Mouse (Mus musculus) myocyte (in vitro differentiated cells): Measurements from ENCODE around the gene Prkg1. TPM values are rescaled to one million over a fixed set of nuclear protein-coding genes. Genes with fewer than 3 reads are reported as not detected.

ENCODE experiments used
- H3K27me3 ChIP-seq: one replicate; pipeline ENCODE4 v1.6.1; 2011; ENCODE audit not compliant: control insufficient read depth, insufficient read depth, insufficient read length
- H3K36me3 ChIP-seq: one replicate; pipeline ENCODE4 v1.6.1; 2011; ENCODE audit not compliant: control insufficient read depth, insufficient read depth
- H3K4me2 ChIP-seq: one replicate; pipeline ENCODE4 v1.6.1; 2011; ENCODE audit warnings: low read depth, control low read depth
- H3K4me3 ChIP-seq: one replicate; pipeline ENCODE4 v1.5.1; 2011; ENCODE audit warnings: mild to moderate bottlenecking, control low read depth, moderate library complexity
- H3K79me2 ChIP-seq: one replicate; pipeline ENCODE4 v1.6.1; 2011; ENCODE audit not compliant: control insufficient read depth, insufficient read depth
- H3ac ChIP-seq: one replicate; pipeline ENCODE4 v1.6.1; 2011; ENCODE audit not compliant: control insufficient read depth, insufficient read length
- CEBPB ChIP-seq: IDR thresholded peaks from 2 replicates; pipeline ENCODE4 v1.6.1; 2011; ENCODE audit warnings: mild to moderate bottlenecking, moderate library complexity; ENCODE audit not compliant: poor library complexity, insufficient read depth, severe bottlenecking
- E2F4 ChIP-seq: IDR thresholded peaks from one replicate; pipeline ENCODE4 v1.6.1; 2011; ENCODE audit warnings: mild to moderate bottlenecking, control low read depth, moderate library complexity; ENCODE audit not compliant: insufficient read depth
- MAX ChIP-seq: IDR thresholded peaks from one replicate; pipeline ENCODE4 v1.6.1; 2011; ENCODE audit warnings: low read depth, mild to moderate bottlenecking, control low read depth
- MYOD1 ChIP-seq, 3 experiments: IDR thresholded peaks; one replicate each; pipeline ENCODE4 v1.6.1; 2011; ENCODE audit warnings: control low read depth in 2 of 3, low read depth in 2 of 3, mild to moderate bottlenecking in 2 of 3, moderate library complexity in 1 of 3; ENCODE audit not compliant: insufficient read length in 2 of 3, control insufficient read depth in 1 of 3
- MYOG ChIP-seq, 3 experiments: IDR thresholded peaks; one replicate each; pipeline ENCODE4 v1.6.1; 2011; ENCODE audit warnings: control low read depth in 2 of 3, low read depth in 2 of 3, mild to moderate bottlenecking in 2 of 3; ENCODE audit not compliant: insufficient read length in 2 of 3, control insufficient read depth in 1 of 3, insufficient read depth in 1 of 3
- POLR2A ChIP-seq: IDR thresholded peaks from one replicate; pipeline ENCODE4 v1.6.1; 2011; ENCODE audit warnings: low read depth, mild to moderate bottlenecking, control low read depth, moderate library complexity; ENCODE audit not compliant: insufficient read length
- POLR2AphosphoS2 ChIP-seq: IDR thresholded peaks from one replicate; pipeline ENCODE4 v1.6.1; 2011; ENCODE audit warnings: low read depth, control low read depth; ENCODE audit not compliant: insufficient read length
- REST ChIP-seq: IDR thresholded peaks from one replicate; pipeline ENCODE4 v1.6.1; 2011; ENCODE audit warnings: mild to moderate bottlenecking, control low read depth, moderate library complexity; ENCODE audit not compliant: insufficient read depth, insufficient read length
- SRF ChIP-seq: IDR thresholded peaks from one replicate; pipeline ENCODE4 v1.6.1; 2011; ENCODE audit warnings: low read depth; ENCODE audit not compliant: control insufficient read depth, insufficient read length
- TCF12 ChIP-seq: IDR thresholded peaks from one replicate; pipeline ENCODE4 v1.6.1; 2011; ENCODE audit warnings: mild to moderate bottlenecking, control low read depth; ENCODE audit not compliant: poor library complexity, insufficient read depth, severe bottlenecking
- TCF3 ChIP-seq: IDR thresholded peaks from one replicate; pipeline ENCODE4 v1.6.1; 2011; ENCODE audit warnings: low read depth, control low read depth; ENCODE audit not compliant: insufficient read length
- USF1 ChIP-seq: IDR thresholded peaks from one replicate; pipeline ENCODE4 v1.6.1; 2011; ENCODE audit warnings: low read depth, mild to moderate bottlenecking, control low read depth, moderate library complexity
- polyA plus RNA-seq: library from polyadenylated mRNA; unstranded; fragments of >200 nt; fragmentation: generic; extraction: Trizol; gene quantifications from one replicate; pipeline ENCODE4 v1.2.1, GENCODE M21; 2012; ENCODE audit warnings: missing spikeins

The Prkg1 gene
- polyA plus RNA-seq, 1 experiment: 1.7 TPM

GRCm38 (mm10) chr19:30613150-30613865 lies 1151.5 kb downstream of the Prkg1 start:
- no peak for TF ChIP-seq TCF3
- no peak for TF ChIP-seq TCF12
- TF ChIP-seq SRF: no peak
- no peak for TF ChIP-seq MYOD1 (IDR thresholded peaks at IDR 0.05; ENCODE audit: control insufficient read depth in 1 of 3, insufficient read length in 2 of 3, low read depth in 2 of 3)
- TF ChIP-seq USF1: no peak
- TF ChIP-seq REST: no peak
- Histone ChIP-seq H3K79me2 (no peaks in the 10 kb centered on the region), H3K27me3 (no peaks in the 10 kb centered on the region), H3K4me3 (no peak overlapping the region), H3K4me2 (no peak overlapping the region), H3K36me3 (no peaks in the 10 kb centered on the region), H3ac (no peak overlapping the region)

GRCm38 (mm10) chr19:30586366-30586765 lies 1178.5 kb downstream of the Prkg1 start:
- no peak overlapping the region for H3ac ChIP-seq
- no peaks in the 10 kb centered on the region for H3K27me3 ChIP-seq
- H3K4me3 ChIP-seq: no peak overlapping the region
- no peak overlapping the region for H3K4me2 ChIP-seq
- no peaks in the 10 kb centered on the region for H3K36me3 ChIP-seq
- TF ChIP-seq USF1: no peak
- TF ChIP-seq POLR2AphosphoS2: no peak
- no peak for TF ChIP-seq TCF3
- no peaks in the 10 kb centered on the region for H3K79me2 ChIP-seq

GRCm38 (mm10) chr19:30564516-30564915 lies 1200.3 kb downstream of the Prkg1 start:
- H3K27me3 ChIP-seq: no peaks in the 10 kb centered on the region
- H3K4me2 ChIP-seq: no peak overlapping the region
- TF ChIP-seq TCF12 (no peak), POLR2A (no peak)
- no peak overlapping the region for H3K4me3 ChIP-seq
- H3K79me2 ChIP-seq: no peaks in the 10 kb centered on the region
- H3K36me3 ChIP-seq: no peaks in the 10 kb centered on the region
- no peak overlapping the region for H3ac ChIP-seq

DNA sequence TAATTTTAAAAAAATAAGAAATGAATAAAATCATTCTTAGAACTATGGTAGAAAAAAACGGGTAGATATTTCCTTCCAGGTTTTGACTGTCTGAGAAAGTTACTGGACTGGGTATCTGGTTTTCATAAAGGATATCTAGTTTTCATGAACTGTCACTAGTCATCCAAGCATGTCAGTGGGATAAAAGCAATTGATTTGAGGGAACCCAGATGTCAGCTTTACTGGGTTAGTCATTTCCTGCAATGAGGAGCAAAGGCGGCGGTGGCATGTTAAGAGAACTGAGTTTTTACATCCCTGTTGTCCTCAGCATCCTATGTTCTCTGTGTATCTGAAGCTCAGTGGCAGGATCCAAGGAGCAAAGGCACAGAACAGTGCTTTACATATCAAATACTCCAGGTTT lies 1201.0 kb downstream of the Prkg1 start:
- H3K4me2 ChIP-seq: no peak overlapping the region
- H3K36me3 ChIP-seq: no peaks in the 10 kb centered on the region
- no peaks in the 10 kb centered on the region for H3K27me3 ChIP-seq
- no peak for TF ChIP-seq REST
- no peak for TF ChIP-seq E2F4
- TF ChIP-seq CEBPB: no peak
- no peak for TF ChIP-seq SRF
- TF ChIP-seq TCF3: no peak
- TF ChIP-seq MAX: no peak
- no peak for TF ChIP-seq MYOG (IDR thresholded peaks at IDR 0.05; ENCODE audit: control insufficient read depth in 1 of 3, insufficient read depth in 1 of 3, insufficient read length in 2 of 3, low read depth in 2 of 3)
- no peak for TF ChIP-seq TCF12
- no peak for TF ChIP-seq POLR2AphosphoS2
- TF ChIP-seq USF1: no peak
- TF ChIP-seq MYOD1 (IDR thresholded peaks at IDR 0.05; ENCODE audit: control insufficient read depth in 1 of 3, insufficient read length in 2 of 3, low read depth in 2 of 3): no peak
- no peak for TF ChIP-seq POLR2A
- H3K79me2 ChIP-seq: no peaks in the 10 kb centered on the region
- no peak overlapping the region for H3ac ChIP-seq
- H3K4me3 ChIP-seq: no peak overlapping the region

DNA sequence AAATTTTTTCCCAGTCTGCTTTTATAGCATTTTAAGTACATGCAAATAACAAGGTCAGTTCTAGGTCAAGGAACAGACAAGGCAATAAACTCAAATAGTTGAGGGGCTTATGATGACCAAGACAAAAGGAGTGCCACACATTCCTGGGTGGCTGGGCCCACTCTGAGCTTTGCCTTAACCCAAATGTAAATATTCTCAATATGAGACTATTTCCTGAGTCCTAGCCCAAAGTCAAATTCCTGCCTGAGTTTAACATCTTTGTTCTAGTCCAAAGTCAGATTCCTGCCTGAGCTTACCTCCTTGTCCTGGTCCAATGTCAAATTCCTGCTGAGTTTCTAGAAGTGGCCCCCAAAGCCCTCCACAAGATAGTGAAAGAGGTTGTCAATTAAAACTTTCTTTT lies 1206.8 kb downstream of the Prkg1 start:
- H3K27me3 ChIP-seq: peaks cover 7% of the 10 kb centered on the region
- H3ac ChIP-seq: no peak overlapping the region
- no peaks in the 10 kb centered on the region for H3K79me2 ChIP-seq
- H3K36me3 ChIP-seq: no peaks in the 10 kb centered on the region
- no peak overlapping the region for H3K4me2 ChIP-seq
- H3K4me3 ChIP-seq: no peak overlapping the region
- TF ChIP-seq MAX: no peak
- no peak for TF ChIP-seq CEBPB
- no peak for TF ChIP-seq POLR2AphosphoS2
- TF ChIP-seq TCF12: no peak
- no peak for TF ChIP-seq TCF3
- no peak for TF ChIP-seq USF1
- TF ChIP-seq E2F4: no peak
- TF ChIP-seq SRF: no peak
- no peak for TF ChIP-seq MYOG (IDR thresholded peaks at IDR 0.05; ENCODE audit: control insufficient read depth in 1 of 3, insufficient read depth in 1 of 3, insufficient read length in 2 of 3, low read depth in 2 of 3)
- no peak for TF ChIP-seq REST
- no peak for TF ChIP-seq MYOD1 (IDR thresholded peaks at IDR 0.05; ENCODE audit: control insufficient read depth in 1 of 3, insufficient read length in 2 of 3, low read depth in 2 of 3)
- no peak for TF ChIP-seq POLR2A
